Mouse (Mus musculus) lung, embryonic 15.5 days (tissue): ENCODE measurements around the gene St3gal6. TPM values are rescaled to one million over a fixed set of nuclear protein-coding genes. Genes with fewer than 3 reads are reported as not detected.
A peak's percentile ranks its signal among the peaks of the same experiment; 100 is the strongest.

ENCODE experiments used
- ATAC-seq: fragments of 200-750 bp; cut with Nextera tagmentation; 2 replicates; pipeline ENCODE4 v1.8.0; 2017; ENCODE audit warnings: moderate number of reproducible peaks, borderline replicate concordance; ENCODE audit not compliant: low FRiP score, low TSS enrichment; ENCODE audit errors: extremely low read depth
- H3K27ac ChIP-seq: fragments of 300-500 bp; sonication (generic); 2 replicates; pipeline ENCODE4 v1.5.1; 2015; ENCODE audit warnings: moderate library complexity, mild to moderate bottlenecking, inconsistent platforms
- H3K27me3 ChIP-seq: fragments of 300-500 bp; sonication (generic); 2 replicates; pipeline ENCODE4 v1.6.1; 2015; ENCODE audit warnings: inconsistent platforms
- H3K36me3 ChIP-seq: fragments of 300-500 bp; sonication (generic); 2 replicates; pipeline ENCODE4 v1.6.1; 2015; ENCODE audit warnings: inconsistent platforms
- H3K4me1 ChIP-seq: fragments of 300-500 bp; sonication (generic); 2 replicates; pipeline ENCODE4 v1.6.1; 2015; ENCODE audit warnings: inconsistent platforms
- H3K4me2 ChIP-seq: fragments of 300-500 bp; sonication (generic); 2 replicates; pipeline ENCODE4 v1.6.1; 2015; ENCODE audit warnings: inconsistent platforms, mild to moderate bottlenecking, moderate library complexity
- H3K4me3 ChIP-seq: fragments of 300-500 bp; sonication (generic); 2 replicates; pipeline ENCODE4 v1.5.1; 2015; ENCODE audit warnings: mild to moderate bottlenecking, inconsistent platforms
- H3K9ac ChIP-seq: fragments of 300-500 bp; sonication (generic); 2 replicates; pipeline ENCODE4 v1.6.1; 2015; ENCODE audit warnings: inconsistent platforms
- H3K9me3 ChIP-seq: fragments of 300-500 bp; sonication (generic); 2 replicates; pipeline ENCODE4 v1.6.1; 2016; ENCODE audit warnings: inconsistent platforms
- WGBS: fragments of 180-500 bp; shearing (Covaris S2); methylation state at CpG from one replicate; pipeline ENCODE4 v1.1.7; 2015; 5-methylcytosine and 5-hydroxymethylcytosine counted together
- polyA plus RNA-seq: library from polyadenylated mRNA; unstranded; fragments of >200 nt; fragmentation: Nextera tagmentation; extraction: Ambion mirVana; gene quantifications from 2 replicates; pipeline ENCODE4 v1.2.1, GENCODE M21; 2015

Gene St3gal6
- polyA plus RNA-seq, 1 experiment from 2014 or later, result 27.3 TPM

- no peak overlapping the region for H3K4me2 ChIP-seq
- no peaks in the 10 kb centered on the region for H3K36me3 ChIP-seq
- WGBS, result 82% methylated on average over 7 of the region's 7 CpGs
- no peaks in the 10 kb centered on the region for H3K27me3 ChIP-seq
- no peak overlapping the region for H3K4me3 ChIP-seq
- no peak for ATAC-seq
- H3K9me3 ChIP-seq, result no peaks in the 10 kb centered on the region
- no peaks in the 10 kb centered on the region for H3K4me1 ChIP-seq
- no peak overlapping the region for H3K27ac ChIP-seq
- H3K9ac ChIP-seq, result no peak overlapping the region
These were observed 10.5 kb upstream of the St3gal6 start for GRCm38 (mm10) chr16:58534245-58535142.

DNA sequence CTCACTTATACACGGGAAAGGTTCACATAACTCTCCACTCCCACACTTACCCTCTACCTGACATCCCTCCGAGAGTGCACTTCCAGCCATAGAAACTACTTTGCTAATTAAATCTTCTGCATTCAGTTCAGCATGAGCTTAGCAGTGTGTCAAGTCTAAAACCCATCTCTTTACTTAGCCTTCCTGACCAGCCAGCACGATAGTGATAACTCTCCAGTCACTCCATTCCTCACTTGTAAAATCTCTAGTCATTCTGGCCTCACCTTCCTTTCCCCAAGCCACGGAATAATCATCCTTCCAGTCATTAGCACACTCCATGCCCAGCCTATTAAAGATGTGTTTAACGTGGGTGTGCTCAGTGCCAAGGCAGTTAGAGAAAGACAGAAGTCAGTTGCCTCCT is 9.7 kb upstream of the St3gal6 start:
- H3K27me3 ChIP-seq, result no peaks in the 10 kb centered on the region
- no peak overlapping the region for H3K4me3 ChIP-seq
- H3K27ac ChIP-seq, result no peak overlapping the region
- H3K9me3 ChIP-seq, result no peaks in the 10 kb centered on the region
- no peak for ATAC-seq
- no peaks in the 10 kb centered on the region for H3K36me3 ChIP-seq
- no peak overlapping the region for H3K4me2 ChIP-seq
- H3K9ac ChIP-seq, result no peak overlapping the region
- no peaks in the 10 kb centered on the region for H3K4me1 ChIP-seq
- WGBS, result 57% methylated on average over 5 of the region's 5 CpGs

- WGBS, result 67% methylated on average over 2 of the region's 2 CpGs
- H3K27ac ChIP-seq, result no peak overlapping the region
These were observed 9.2 kb upstream of the St3gal6 start for GRCm38 (mm10) chr16:58533254-58533653.

DNA sequence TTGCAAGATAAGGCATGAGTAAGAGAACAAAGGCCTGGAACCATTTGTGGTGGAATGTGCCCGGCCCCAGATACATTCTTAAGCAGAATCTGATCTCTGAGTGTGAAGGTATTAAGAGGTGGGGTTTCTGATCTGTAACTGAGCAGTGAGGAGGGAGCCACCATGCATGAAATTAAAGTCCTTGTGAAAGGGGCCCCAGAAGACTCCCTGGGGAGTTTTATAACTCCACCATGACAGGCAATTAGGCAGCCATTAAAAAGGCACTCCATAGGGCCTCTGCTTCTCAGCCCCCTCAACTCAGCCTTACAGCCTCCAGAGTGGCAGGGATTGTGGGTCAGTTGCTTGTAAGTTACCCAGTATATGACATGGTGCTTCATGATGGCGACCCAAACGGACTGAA is 8.5 kb upstream of the St3gal6 start:
- ATAC-seq, result no peak
- Histone ChIP-seq H3K9ac (no peak overlapping the region), H3K27ac (no peak overlapping the region), H3K27me3 (no peaks in the 10 kb centered on the region), H3K4me1 (no peaks in the 10 kb centered on the region), H3K4me2 (no peak overlapping the region), H3K4me3 (no peak overlapping the region), H3K9me3 (no peaks in the 10 kb centered on the region), H3K36me3 (no peaks in the 10 kb centered on the region)
- WGBS, result 76% methylated on average over 3 of the region's 3 CpGs

More at GRCm38 (mm10) chr16:58533254-58533653, 9.2 kb upstream of the St3gal6 start:
- H3K4me2 ChIP-seq, result no peak overlapping the region
- no peak for ATAC-seq
- no peaks in the 10 kb centered on the region for H3K9me3 ChIP-seq
- no peaks in the 10 kb centered on the region for H3K36me3 ChIP-seq
- no peaks in the 10 kb centered on the region for H3K27me3 ChIP-seq
- H3K4me1 ChIP-seq, result no peaks in the 10 kb centered on the region
- H3K9ac ChIP-seq, result no peak overlapping the region
- no peak overlapping the region for H3K4me3 ChIP-seq

DNA sequence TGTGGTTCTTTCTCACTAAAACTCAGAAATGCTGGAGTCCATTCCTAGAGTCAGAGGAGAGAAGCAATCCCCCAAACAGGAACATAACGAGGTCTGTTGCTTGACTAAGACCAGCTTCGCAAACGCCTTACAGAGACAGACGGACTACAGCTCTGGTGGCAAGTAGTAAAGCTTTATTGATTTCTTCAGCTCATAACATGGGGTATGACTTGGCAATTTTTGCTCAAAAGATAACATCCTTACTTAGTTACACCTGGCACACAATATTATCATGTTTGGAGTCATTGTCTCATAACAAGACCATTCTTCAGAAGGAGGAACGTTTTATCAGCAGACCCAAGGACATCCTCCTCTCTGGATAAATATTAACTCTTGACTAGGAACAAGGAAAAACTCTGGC is 3.8 kb upstream of the St3gal6 start:
- no peak for ATAC-seq
- Histone ChIP-seq H3K4me3 (no peak overlapping the region), H3K27me3 (no peaks in the 10 kb centered on the region), H3K4me2 (no peak overlapping the region), H3K9ac (no peak overlapping the region), H3K4me1 (no peaks in the 10 kb centered on the region), H3K9me3 (no peaks in the 10 kb centered on the region), H3K36me3 (no peaks in the 10 kb centered on the region), H3K27ac (no peak overlapping the region)
- 72% methylated on average over 5 of the region's 5 CpGs for WGBS

DNA sequence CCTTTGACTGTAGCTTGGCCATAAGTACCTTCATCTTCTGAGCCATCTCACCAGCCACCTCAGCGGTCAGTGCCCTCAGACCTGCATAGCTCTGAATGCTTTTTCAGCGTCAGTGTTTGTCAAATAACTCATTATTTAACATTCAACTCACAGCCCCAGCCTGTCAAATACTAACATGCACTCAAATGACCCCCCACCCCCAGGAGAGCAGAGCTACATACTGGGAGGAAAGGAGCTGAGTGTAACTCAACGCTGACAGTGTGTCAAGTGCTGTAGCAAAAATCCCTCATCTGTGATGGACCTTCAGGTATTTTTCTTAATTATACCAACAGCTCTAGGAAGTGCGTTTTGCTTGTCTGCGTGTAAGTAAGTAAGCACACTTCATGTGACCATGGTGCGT is 2.7 kb upstream of the St3gal6 start:
- 68% methylated on average over 6 of the region's 6 CpGs for WGBS
- Histone ChIP-seq H3K27me3 (no peaks in the 10 kb centered on the region), H3K4me1 (no peaks in the 10 kb centered on the region), H3K4me3 (no peak overlapping the region), H3K4me2 (no peak overlapping the region), H3K27ac (no peak overlapping the region), H3K9ac (no peak overlapping the region), H3K36me3 (no peaks in the 10 kb centered on the region), H3K9me3 (no peaks in the 10 kb centered on the region)
- no peak for ATAC-seq

GRCm38 (mm10) chr16:58525832-58526231 is 1.8 kb upstream of the St3gal6 start:
- H3K27ac ChIP-seq, result no peak overlapping the region
- H3K36me3 ChIP-seq, result no peaks in the 10 kb centered on the region
- no peaks in the 10 kb centered on the region for H3K27me3 ChIP-seq
- no peak overlapping the region for H3K9ac ChIP-seq
- ATAC-seq, result no peak
- no peaks in the 10 kb centered on the region for H3K9me3 ChIP-seq
- no peaks in the 10 kb centered on the region for H3K4me1 ChIP-seq
- no peak overlapping the region for H3K4me2 ChIP-seq
- no peak overlapping the region for H3K4me3 ChIP-seq

- Histone ChIP-seq H3K9me3 (no peaks in the 10 kb centered on the region), H3K27ac (peak overlapping the region; percentile 81), H3K4me3 (peak overlapping the region; percentile 73), H3K9ac (peak overlapping the region; percentile 76), H3K36me3 (no peaks in the 10 kb centered on the region), H3K4me1 (no peaks in the 10 kb centered on the region), H3K4me2 (peak overlapping the region; percentile 93), H3K27me3 (no peaks in the 10 kb centered on the region)
- peak; percentile 90 for ATAC-seq
- WGBS, result under 1% methylated on average over 58 of the region's 58 CpGs
These were observed 791 bp downstream of the St3gal6 start for GRCm38 (mm10) chr16:58523044-58523859.

GRCm38 (mm10) chr16:58522677-58523043 is 1.4 kb downstream of the St3gal6 start:
- Histone ChIP-seq H3K9ac (peak overlapping the region; percentile 76), H3K9me3 (no peaks in the 10 kb centered on the region), H3K27me3 (no peaks in the 10 kb centered on the region), H3K27ac (peak overlapping the region; percentile 81), H3K4me1 (no peaks in the 10 kb centered on the region), H3K4me2 (peak overlapping the region; percentile 93), H3K36me3 (no peaks in the 10 kb centered on the region), H3K4me3 (peak overlapping the region; percentile 73)
- under 1% methylated on average over 16 of the region's 16 CpGs for WGBS
- ATAC-seq, result peak; percentile 43

GRCm38 (mm10) chr16:58521900-58522299 is 2.1 kb downstream of the St3gal6 start:
- Histone ChIP-seq H3K9ac (peak overlapping the region; percentile 76), H3K9me3 (no peaks in the 10 kb centered on the region), H3K4me3 (peak overlapping the region; percentile 73), H3K4me1 (no peaks in the 10 kb centered on the region), H3K4me2 (peak overlapping the region; percentile 93), H3K36me3 (no peaks in the 10 kb centered on the region), H3K27ac (no peak overlapping the region), H3K27me3 (no peaks in the 10 kb centered on the region)
- WGBS, result 25% methylated on average over 7 of the region's 7 CpGs
- no peak for ATAC-seq

- peak overlapping the region; percentile 93 for H3K4me2 ChIP-seq
- no peak overlapping the region for H3K27ac ChIP-seq
- no peaks in the 10 kb centered on the region for H3K9me3 ChIP-seq
- no peaks in the 10 kb centered on the region for H3K27me3 ChIP-seq
- H3K4me1 ChIP-seq, result no peaks in the 10 kb centered on the region
- no peak for ATAC-seq
- H3K4me3 ChIP-seq, result peak overlapping the region; percentile 73; the same call in 1 of the 2 replicates
- WGBS, result 60% methylated on average over 4 of the region's 4 CpGs
- H3K9ac ChIP-seq, result no peak overlapping the region
- H3K36me3 ChIP-seq, result no peaks in the 10 kb centered on the region
These were observed 2.9 kb downstream of the St3gal6 start for GRCm38 (mm10) chr16:58521182-58521581.

- H3K27ac ChIP-seq, result peak overlapping the region; percentile 37; the same call in 1 of the 2 replicates
- H3K4me1 ChIP-seq, result no peaks in the 10 kb centered on the region
- 72% methylated on average over 6 of the region's 6 CpGs for WGBS
- H3K9me3 ChIP-seq, result no peaks in the 10 kb centered on the region
- no peak for ATAC-seq
- peak overlapping the region; percentile 18; the same call in 1 of the 2 replicates for H3K4me2 ChIP-seq
- H3K9ac ChIP-seq, result no peak overlapping the region
- no peak overlapping the region for H3K4me3 ChIP-seq
- no peaks in the 10 kb centered on the region for H3K27me3 ChIP-seq
- no peaks in the 10 kb centered on the region for H3K36me3 ChIP-seq
These were observed 3.6 kb downstream of the St3gal6 start for GRCm38 (mm10) chr16:58520457-58520856.
